Mouse (Mus musculus) lung, adult 2 months (tissue): ENCODE data around the gene Gm27021.

Experiments
- CTCF ChIP-seq: fragments of 200-500 bp; IDR thresholded peaks from 2 replicates; pipeline ENCODE4 v1.5.1; 2011; ENCODE audit warnings: mild to moderate bottlenecking, low read length, control low read depth; ENCODE audit not compliant: insufficient read depth
- POLR2A ChIP-seq: fragments of 200-500 bp; IDR thresholded peaks from 2 replicates; pipeline ENCODE4 v1.6.1; 2011; ENCODE audit warnings: low read depth, mild to moderate bottlenecking, control low read depth, low read length, borderline replicate concordance; ENCODE audit errors: extremely low read depth

- no peak for TF ChIP-seq CTCF
- no peak for TF ChIP-seq POLR2A
Measured at GRCm38 (mm10) chr8:120699565-120699964, 31.7 kb upstream of the Gm27021 start.
